Mouse (Mus musculus): ENCODE measurements around the gene Otud4.

DNA sequence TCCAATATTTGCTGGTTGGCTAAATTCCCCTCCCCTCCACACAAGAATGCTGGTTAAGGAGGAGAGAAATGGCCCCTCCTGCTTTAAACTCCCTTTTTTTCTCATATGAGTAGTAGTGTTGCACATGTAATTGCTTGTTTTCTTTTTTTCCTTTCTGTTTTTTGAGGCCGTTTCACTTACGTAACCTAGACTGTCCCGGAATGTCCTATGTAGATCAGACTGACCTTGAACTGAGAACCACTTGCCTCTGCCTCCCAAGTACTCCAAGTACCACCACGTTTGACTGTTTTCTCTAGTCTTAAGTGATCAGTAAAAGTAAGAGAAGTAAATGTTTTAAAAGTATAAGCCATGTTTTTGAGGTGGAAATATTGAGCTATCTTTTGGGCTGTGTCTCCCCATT, 14.3 kb downstream of the Otud4 start:
- TF ChIP-seq POLR2A (IDR thresholded peaks at IDR 0.05; ENCODE audit: low read depth, low read length) (no peak), CTCF (IDR thresholded peaks at IDR 0.05; ENCODE audit: extremely low read depth, insufficient read depth, insufficient read length, insufficient replicate concordance) (no peak)

All from spleen, adult 2 months (tissue).